Mouse (Mus musculus) forebrain, embryonic 12.5 days (tissue): ENCODE measurements around the gene Phf3. TPM values are rescaled to one million over a fixed set of nuclear protein-coding genes. Genes with fewer than 3 reads are reported as not detected.
"Not testable (repeated sequence)": the region's sequence is repeated elsewhere in the genome, so short reads cannot be mapped to it uniquely, and the experiment has no call there.

Experiments
- ATAC-seq: fragments of 200-750 bp; cut with Nextera tagmentation; 2 replicates; pipeline ENCODE4 v1.8.0; 2017; ENCODE audit warnings: moderate TSS enrichment; ENCODE audit not compliant: low FRiP score
- H3K27ac ChIP-seq: fragments of 300-500 bp; sonication (generic); 2 replicates; pipeline ENCODE4 v1.5.1; 2016; ENCODE audit warnings: mild to moderate bottlenecking
- H3K27me3 ChIP-seq: fragments of 300-500 bp; sonication (generic); 2 replicates; pipeline ENCODE4 v1.6.1; 2016; ENCODE audit warnings: mild to moderate bottlenecking
- H3K36me3 ChIP-seq: fragments of 300-500 bp; sonication (generic); replicated peaks from 2 replicates; pipeline ENCODE4 v1.6.1; 2016; ENCODE audit warnings: mild to moderate bottlenecking
- H3K4me1 ChIP-seq: fragments of 300-500 bp; sonication (generic); 2 replicates; pipeline ENCODE4 v1.6.1; 2016
- H3K4me2 ChIP-seq: fragments of 300-500 bp; sonication (generic); 2 replicates; pipeline ENCODE4 v1.6.1; 2016; ENCODE audit warnings: mild to moderate bottlenecking, moderate library complexity
- H3K4me3 ChIP-seq: fragments of 300-500 bp; sonication (generic); replicated peaks from 2 replicates; pipeline ENCODE4 v1.5.1; 2016; ENCODE audit warnings: mild to moderate bottlenecking
- H3K9ac ChIP-seq: fragments of 300-500 bp; sonication (generic); 2 replicates; pipeline ENCODE4 v1.6.1; 2016; ENCODE audit warnings: mild to moderate bottlenecking
- H3K9me3 ChIP-seq: fragments of 300-500 bp; sonication (generic); 2 replicates; pipeline ENCODE4 v1.6.1; 2016
- WGBS: fragments of 180-500 bp; shearing (Covaris S2); methylation state at CpG from one replicate; pipeline ENCODE4 v1.1.7; 2016; 5-methylcytosine and 5-hydroxymethylcytosine counted together
- polyA plus RNA-seq: library from polyadenylated mRNA; unstranded; fragments of >200 nt; fragmentation: Nextera tagmentation; extraction: Ambion mirVana; gene quantifications from 2 replicates; pipeline ENCODE4 v1.2.1, GENCODE M21; 2016

The Phf3 gene
- polyA plus RNA-seq, 1 experiment from 2014 or later: 47.5 TPM

DNA sequence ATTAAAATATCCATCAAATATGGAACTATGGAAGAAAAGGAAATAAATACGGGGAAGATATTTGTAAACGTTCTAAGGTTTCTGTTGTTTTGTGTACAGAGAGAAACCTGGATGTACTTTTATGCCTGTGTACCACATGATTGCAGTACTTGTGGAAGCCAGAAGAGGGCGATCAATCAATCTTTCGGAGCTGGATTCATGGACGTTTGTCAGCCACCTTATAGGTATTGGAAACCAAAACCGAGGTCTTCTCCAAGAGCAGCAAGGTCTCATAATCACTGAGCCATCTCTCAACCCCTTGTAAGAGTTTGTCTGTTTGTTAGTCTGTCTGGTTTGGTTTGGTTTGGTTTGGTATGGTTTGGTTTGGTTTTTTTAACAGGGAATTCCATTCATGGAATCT is 93.4 kb downstream of the Phf3 start:
- no peak for ATAC-seq
- Histone ChIP-seq H3K27me3 (no peaks in the 10 kb centered on the region), H3K9me3 (no peaks in the 10 kb centered on the region), H3K4me1 (no peaks in the 10 kb centered on the region), H3K9ac (no peak overlapping the region), H3K4me2 (no peak overlapping the region), H3K4me3 (no peak overlapping the region), H3K27ac (no peak overlapping the region), H3K36me3 (no peaks in the 10 kb centered on the region)
- 47% methylated on average over 6 of the region's 6 CpGs for WGBS

DNA sequence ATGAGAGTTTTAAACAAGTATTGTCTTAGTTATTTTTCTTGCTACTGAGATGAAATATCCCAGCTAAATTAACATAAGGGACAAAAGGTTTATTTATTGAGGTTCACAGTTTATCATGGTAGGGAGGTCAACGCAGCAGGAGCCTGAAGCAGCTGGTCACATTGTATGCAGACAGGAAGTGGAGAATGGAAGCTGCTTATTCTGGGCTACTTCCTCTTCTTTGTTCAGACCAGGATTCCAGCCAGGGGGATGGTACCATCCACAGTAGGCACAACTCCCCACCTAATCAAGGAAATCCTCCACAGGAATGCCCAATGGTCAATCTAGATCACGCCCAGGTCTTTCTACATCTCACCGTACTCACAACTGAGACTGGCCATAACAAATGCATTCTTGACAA is 94.2 kb downstream of the Phf3 start:
- no peak overlapping the region for H3K27ac ChIP-seq
- H3K9me3 ChIP-seq: no peaks in the 10 kb centered on the region
- no peak overlapping the region for H3K4me3 ChIP-seq
- no peak for ATAC-seq
- no peak overlapping the region for H3K9ac ChIP-seq
- H3K4me1 ChIP-seq: no peaks in the 10 kb centered on the region
- WGBS: 89% methylated on average over 3 of the region's 3 CpGs
- H3K4me2 ChIP-seq: no peak overlapping the region
- H3K27me3 ChIP-seq: no peaks in the 10 kb centered on the region
- no peaks in the 10 kb centered on the region for H3K36me3 ChIP-seq

DNA sequence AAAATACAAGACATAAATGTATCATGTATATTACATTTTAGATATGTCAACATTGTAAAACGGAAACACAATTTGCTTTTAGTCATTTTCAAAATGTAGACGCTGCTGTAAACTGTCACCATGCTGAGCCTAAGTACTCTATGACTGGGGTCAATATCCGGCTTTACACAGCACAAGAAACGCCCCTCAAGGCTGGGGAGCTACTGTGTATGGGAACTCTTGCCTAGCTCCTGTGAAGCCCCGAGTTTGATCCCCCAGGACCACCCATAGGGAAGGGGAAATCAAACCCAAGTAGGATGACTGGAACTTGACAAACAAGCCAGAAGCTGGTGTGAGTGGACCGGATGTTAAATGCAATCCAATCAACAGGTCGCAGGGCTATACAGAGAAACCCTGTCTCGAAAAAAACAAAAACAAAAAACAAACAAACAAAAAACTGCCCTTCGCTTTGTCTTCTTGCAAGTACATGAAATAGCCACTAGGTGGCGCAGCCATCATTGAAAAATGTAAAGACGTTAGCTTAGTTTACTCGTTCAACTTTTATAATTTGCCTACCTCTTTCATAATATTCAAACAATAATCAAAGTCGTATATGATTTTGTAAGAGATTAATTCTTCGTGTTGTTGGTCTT is 95.2 kb downstream of the Phf3 start:
- peak overlapping the region; percentile 21; the same call in 1 of the 2 replicates for H3K4me2 ChIP-seq
- ATAC-seq: peak; percentile 49; the same call in 1 of the 2 replicates
- H3K9ac ChIP-seq: no peak overlapping the region
- H3K4me1 ChIP-seq: no peaks in the 10 kb centered on the region
- H3K27ac ChIP-seq: no peak overlapping the region
- WGBS: 23% methylated on average over 14 of the region's 14 CpGs
- no peaks in the 10 kb centered on the region for H3K36me3 ChIP-seq
- H3K27me3 ChIP-seq: no peaks in the 10 kb centered on the region
- H3K4me3 ChIP-seq: no peak overlapping the region
- no peaks in the 10 kb centered on the region for H3K9me3 ChIP-seq

DNA sequence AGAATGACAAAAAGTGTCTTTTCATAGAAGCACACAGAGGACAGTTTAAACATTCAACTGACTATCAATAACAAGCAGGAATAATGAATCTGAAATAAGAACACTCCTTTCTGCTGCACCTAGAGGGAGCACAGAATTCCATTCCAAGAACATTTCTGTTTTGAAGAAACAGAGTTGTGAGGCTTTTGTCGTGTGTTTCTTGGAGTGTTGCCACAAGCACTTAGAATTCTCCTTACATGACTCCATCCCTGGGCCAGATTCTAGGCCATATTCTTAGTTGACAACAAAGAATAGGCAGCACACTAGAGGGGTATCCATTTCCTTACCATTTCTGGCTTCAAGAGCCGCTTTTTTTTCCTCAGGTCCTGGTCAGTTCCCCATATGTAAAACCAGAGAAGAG is 97.5 kb downstream of the Phf3 start:
- Histone ChIP-seq H3K27ac (no peak overlapping the region), H3K4me1 (no peaks in the 10 kb centered on the region), H3K4me3 (no peak overlapping the region), H3K27me3 (no peaks in the 10 kb centered on the region), H3K4me2 (no peak overlapping the region), H3K9ac (no peak overlapping the region), H3K9me3 (no peaks in the 10 kb centered on the region), H3K36me3 (no peaks in the 10 kb centered on the region)
- 70% methylated on average over 2 of the region's 2 CpGs for WGBS
- ATAC-seq: no peak

DNA sequence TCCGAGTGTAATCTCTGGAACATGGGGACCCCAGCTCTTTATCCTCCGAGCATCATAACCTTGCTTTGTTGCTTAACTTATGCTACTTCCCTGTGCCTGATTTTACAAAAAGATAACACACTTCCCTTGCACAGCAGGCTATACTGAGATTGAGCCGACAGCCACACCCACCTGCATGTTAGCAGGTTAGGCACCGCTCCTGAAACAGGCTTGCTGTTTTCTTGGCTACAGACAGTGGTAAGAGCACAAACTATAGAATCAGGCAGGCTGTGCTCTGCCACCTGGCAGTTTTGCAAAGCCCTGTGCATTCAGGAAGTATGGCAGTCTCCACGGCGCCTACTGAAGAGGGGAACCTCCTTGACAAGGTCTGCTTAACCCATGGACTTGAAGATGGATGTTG is 100.1 kb downstream of the Phf3 start:
- Histone ChIP-seq H3K36me3 (no peaks in the 10 kb centered on the region), H3K4me3 (no peak overlapping the region), H3K4me1 (no peaks in the 10 kb centered on the region), H3K27ac (no peak overlapping the region), H3K27me3 (no peaks in the 10 kb centered on the region), H3K9ac (no peak overlapping the region), H3K9me3 (no peaks in the 10 kb centered on the region), H3K4me2 (no peak overlapping the region)
- WGBS: 90% methylated on average over 6 of the region's 6 CpGs
- ATAC-seq: no peak

DNA sequence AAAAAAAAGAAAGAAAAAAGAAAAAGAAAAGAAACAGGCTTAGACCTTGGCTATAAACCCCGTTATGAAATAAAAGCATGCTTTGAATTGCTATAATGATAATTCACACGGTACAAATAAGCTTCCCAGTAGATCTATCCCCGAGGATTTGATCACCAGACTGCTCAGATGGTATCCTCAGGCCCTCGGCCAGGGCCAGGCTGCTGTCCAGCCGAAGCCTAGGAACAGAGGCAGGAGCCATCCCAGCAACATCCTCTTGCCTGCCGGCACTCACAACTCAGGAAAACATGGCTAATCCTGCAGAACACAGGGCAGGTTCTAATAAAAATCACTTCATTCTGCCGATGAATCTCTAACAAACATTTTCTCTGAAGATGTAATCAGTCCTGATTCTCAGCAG is 100.9 kb downstream of the Phf3 start:
- Histone ChIP-seq H3K9ac (no peak overlapping the region), H3K4me2 (no peak overlapping the region), H3K9me3 (no peaks in the 10 kb centered on the region), H3K4me1 (no peaks in the 10 kb centered on the region), H3K27ac (no peak overlapping the region), H3K4me3 (no peak overlapping the region), H3K36me3 (no peaks in the 10 kb centered on the region), H3K27me3 (no peaks in the 10 kb centered on the region)
- no peak for ATAC-seq
- WGBS: 85% methylated on average over 7 of the region's 7 CpGs

DNA sequence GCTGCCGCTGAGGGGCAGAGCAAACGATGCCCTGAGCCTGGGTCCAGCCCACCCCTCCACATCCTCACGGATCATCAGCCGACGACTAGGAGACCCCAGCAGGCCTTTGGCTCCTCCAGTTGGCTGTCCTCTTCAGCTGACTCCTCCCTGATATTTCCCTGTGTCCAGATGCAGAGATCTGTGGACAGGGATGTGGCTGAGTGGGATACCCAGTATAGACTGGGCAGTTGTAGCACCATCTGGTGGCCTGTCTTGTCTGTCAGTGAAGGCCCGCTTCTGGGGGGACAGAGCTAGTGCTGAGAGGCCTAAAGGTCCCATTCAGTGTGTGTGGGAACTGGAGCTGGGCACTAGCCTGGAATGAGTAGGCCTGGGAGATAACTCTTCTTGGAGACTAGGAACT is 101.9 kb downstream of the Phf3 start:
- H3K9ac ChIP-seq: no peak overlapping the region
- no peaks in the 10 kb centered on the region for H3K36me3 ChIP-seq
- H3K4me2 ChIP-seq: no peak overlapping the region
- no peaks in the 10 kb centered on the region for H3K27me3 ChIP-seq
- WGBS: 68% methylated on average over 6 of the region's 6 CpGs
- H3K4me1 ChIP-seq: no peaks in the 10 kb centered on the region
- no peaks in the 10 kb centered on the region for H3K9me3 ChIP-seq
- no peak for ATAC-seq
- no peak overlapping the region for H3K27ac ChIP-seq
- H3K4me3 ChIP-seq: no peak overlapping the region

DNA sequence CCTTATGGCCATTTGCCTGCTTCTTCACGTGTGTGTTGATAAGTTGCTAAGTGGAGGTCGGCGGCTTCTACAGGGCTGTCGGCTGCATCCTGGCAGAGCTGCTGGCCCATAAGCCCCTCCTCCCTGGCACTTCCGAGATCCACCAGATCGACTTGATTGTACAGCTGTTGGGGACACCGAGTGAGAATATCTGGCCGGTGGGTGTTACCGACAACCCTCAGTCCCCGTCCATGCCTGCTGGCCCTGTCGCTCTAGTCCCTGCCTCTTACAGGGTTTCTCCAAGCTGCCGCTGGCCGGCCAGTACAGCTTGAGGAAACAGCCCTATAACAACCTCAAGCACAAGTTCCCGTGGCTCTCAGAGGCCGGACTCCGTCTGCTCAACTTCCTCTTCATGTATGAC is 103.1 kb downstream of the Phf3 start:
- WGBS: 92% methylated on average over 14 of the region's 16 CpGs

DNA sequence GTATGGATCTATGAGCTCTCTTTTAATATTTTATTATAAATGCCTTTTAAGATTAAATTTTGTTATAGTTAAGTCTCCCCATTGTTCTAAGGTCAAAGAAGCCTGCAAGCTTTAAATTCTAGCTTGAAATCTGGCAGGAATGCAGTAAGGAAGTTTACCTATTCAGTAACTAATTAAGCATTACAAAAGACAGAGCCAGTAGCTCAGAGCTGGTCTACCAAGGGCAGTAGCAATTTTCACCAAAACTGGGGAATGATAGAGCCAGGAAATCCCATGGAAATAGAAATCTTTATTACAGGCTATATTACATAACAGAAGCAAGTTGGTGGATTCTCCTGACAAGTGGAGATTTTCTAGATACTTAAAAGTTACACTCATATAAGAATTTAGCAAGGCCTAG is 116.9 kb downstream of the Phf3 start:
- Histone ChIP-seq H3K9ac (no peak overlapping the region), H3K4me1 (no peaks in the 10 kb centered on the region), H3K36me3 (no peaks in the 10 kb centered on the region), H3K4me2 (no peak overlapping the region), H3K9me3 (no peaks in the 10 kb centered on the region), H3K27ac (no peak overlapping the region), H3K27me3 (no peaks in the 10 kb centered on the region), H3K4me3 (no peak overlapping the region)
- no peak for ATAC-seq

More for the DNA sequence above, 103.1 kb downstream of the Phf3 start:
- H3K9me3 ChIP-seq, H3K27me3 ChIP-seq, ATAC-seq, H3K4me3 ChIP-seq, H3K4me2 ChIP-seq, H3K27ac ChIP-seq, H3K9ac ChIP-seq, H3K4me1 ChIP-seq, H3K36me3 ChIP-seq: not testable (repeated sequence)

DNA sequence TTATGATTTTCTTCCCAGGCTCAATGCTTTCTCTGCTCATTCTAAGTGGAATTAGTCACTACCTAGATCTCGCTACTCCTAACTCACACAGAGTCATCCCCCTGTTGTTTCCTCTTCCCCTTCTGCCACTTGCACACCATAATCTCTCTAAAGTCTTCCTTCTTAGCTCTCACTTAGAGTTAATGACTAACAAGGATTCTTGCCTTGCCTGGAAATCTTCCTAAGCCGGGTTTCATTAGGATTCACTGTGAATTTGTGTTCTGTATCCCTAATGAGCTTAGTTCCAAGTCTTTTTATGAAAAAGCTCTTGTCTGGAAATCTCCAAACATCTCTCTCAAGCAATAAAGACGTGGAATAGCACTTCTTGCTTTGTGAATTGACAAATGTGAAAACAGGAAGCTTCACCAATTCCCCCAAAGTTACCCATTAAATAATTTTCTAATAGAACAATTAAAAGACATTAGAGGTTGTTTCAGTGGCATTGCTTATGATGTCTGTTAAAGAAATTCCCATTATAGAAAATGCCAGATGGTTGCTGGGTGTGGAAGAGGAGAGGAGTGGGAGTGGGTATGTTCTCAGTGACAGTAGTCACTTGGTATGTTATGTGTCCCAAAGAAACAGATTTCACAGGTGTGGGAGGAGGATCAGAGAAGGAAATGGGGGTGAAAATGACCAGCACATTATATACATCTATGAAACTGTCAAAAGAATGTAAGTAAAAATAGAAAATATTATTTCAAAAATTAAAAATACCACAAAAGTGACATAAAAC is 118.1 kb downstream of the Phf3 start:
- Histone ChIP-seq H3K27me3 (no peaks in the 10 kb centered on the region), H3K4me2 (no peak overlapping the region), H3K27ac (no peak overlapping the region), H3K4me1 (no peaks in the 10 kb centered on the region), H3K9ac (no peak overlapping the region), H3K36me3 (no peaks in the 10 kb centered on the region), H3K4me3 (no peak overlapping the region), H3K9me3 (no peaks in the 10 kb centered on the region)
- WGBS: 36% methylated on average over 3 of the region's 3 CpGs
- no peak for ATAC-seq

Other genes with a start within 250 kb of the Phf3 start
- gene AC153137.1, start 104.0 kb upstream of the Phf3 start, polyA plus RNA-seq: not detected in 2 replicates